Mouse (Mus musculus): ENCODE measurements at regions not wholly inside any gene's neighbourhood (a gene's known extent, or its start where the extent isn't known, plus 50 kb on each side); places are given as distances from the start of the nearest gene placed in this dataset.

DNA sequence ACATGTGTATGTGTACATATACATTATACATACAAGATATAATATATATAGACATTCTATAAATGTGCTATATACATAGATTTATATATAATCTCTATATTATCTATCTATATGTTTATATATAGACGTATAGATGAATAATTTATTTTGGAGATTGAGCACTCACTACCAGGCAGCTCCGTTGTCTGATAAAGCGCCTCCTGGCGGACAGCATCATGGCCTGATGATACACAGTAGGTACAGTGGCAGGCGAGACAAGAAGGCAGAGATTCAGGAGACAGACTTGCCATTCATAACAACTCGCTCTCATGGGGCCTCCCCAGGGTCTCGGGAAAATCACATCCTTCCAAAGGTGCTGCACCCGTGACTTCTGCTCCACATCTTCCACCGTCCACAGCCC is 101.4 kb upstream of the A530016L24Rik start:
- DNase-seq, result no peak

DNA sequence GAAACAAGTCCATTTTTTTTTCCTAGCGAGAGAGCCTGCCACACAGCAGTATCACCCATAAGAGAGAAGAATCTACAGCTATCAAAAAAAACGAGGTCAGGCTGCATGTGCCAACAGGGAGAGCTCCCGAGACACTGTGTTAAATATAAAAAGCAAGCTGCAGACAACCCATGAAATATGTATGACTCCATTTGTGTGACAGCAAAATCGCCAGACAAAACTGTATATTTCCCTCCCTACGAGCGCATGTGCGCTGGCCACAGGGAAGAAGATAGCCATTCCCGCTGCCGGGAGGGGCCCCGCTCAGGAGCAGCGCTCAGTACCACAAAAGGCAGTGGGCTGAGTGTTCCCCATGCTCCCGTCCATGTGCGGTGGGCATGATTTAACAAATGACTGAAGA is 93.3 kb upstream of the A530016L24Rik start:
- DNase-seq, result no peak

DNA sequence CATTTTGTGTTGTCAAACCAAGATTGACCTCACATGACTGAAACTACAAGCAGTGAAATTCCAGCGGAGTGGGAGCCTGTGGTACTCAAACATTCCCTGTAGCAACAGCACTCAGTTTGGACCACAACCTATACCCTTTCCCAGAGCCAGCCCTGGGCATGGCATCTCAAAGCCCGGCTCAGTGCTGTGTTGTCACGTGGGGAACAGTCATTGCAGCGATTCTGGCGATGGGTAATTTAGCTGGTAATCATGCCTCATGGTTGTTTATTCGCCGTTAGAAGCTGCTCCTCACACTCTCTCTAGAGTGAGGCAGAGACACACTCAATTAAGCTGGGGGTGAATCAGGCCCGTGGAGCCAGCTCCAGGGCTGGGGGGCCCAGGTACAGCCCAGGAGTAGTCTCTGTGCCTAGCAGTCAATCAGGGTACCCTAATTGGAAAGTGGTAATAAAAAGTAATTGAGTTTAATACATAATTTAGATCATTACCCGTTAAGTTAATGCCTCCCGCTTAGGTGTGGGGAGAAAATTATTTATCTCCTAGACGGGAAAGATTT is 85.5 kb upstream of the A530016L24Rik start:
- DNase-seq, result no peak

DNA sequence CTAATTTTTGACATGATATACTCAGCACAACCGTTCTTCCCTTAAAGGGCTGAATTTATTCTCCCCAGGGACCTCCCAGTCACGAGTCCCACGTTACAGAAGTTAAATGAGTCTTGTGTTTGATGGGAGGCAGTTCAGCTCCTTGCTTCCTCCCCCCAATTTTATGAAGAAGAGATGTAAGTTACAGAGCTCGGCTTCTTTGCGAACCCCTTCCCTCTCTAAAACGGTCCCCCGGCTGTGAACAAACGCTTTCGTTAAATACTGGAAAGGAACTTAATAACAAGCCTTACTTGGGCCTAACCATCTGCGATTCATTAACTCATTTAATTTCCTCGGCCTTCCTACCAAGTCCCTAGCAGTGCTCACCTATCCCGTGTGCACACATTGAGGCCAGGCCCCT is 84.9 kb upstream of the A530016L24Rik start:
- DNase-seq, result no peak

DNA sequence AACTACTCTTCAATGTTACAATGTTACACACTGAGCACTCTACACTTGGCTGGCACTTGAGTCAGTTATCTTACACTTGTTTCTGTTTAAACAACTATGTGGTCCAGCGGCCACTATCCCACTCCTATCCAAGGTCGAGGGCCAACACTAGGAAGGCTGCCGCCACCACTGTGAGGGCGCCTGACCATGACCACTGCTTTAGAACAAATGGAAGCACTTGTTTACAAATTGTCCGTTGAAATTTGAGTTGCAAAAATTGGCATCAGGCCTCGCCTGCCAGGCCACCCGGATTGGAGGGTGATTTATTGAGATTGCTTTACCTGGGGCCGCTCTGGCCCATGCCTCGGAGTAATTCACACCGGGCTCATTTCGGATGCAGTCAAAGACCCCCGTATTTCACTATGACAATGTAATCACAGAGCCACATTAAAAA is 83.5 kb upstream of the A530016L24Rik start:
- DNase-seq, result no peak

DNA sequence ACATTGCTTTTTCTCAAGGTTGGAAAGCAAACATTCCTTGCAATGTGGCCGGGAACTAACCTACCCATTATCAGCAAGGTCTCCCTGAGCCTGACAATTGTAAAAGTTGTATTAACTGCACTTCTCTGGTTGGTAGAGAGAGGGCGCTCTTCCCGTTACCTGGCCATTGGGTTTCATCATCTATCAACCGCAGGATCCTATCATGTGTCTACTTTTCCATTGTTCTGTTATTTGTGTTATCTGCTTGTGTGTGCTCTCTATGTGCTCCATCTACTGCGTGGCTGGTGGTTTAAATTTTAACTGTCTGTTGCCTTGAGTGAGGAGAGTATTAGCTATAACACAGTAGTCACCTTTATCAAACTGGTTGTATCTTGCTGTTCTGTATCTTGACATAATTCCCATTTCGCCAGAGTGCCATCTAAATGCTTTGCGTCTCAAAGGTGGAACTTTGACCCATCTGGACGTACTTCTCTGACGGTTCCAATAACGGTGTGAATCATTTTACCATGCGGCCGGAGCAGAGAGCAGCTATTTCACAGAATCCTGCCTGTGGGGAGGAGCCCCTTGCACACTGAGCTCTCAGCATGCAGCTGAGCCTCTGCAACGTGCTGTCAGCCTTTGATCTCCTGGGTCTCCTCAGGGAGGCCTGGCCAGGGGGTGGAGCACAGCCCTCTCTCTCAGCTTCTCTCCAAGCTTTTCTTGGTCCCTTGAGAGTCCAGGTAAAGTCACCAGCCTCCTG is 77.5 kb upstream of the A530016L24Rik start:
- peak in 1 of 2 experiments; percentile 41 for DNase-seq

DNA sequence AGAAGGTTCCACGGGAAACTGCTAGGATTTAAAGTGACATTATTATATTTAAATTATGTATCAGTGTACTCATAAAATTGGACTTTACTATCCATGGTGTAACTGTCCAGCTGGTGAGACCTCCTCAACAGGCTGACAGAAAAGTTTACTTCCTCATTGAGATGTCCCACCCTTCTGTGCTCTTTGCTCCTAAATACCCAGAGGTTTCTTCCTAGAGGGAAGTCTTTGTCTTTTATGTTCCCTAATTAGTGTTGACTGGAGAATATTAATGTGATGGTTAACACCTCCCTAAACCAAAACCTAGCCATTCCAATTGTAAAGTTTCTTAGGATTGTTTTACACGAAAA is 76.9 kb upstream of the A530016L24Rik start:
- DNase-seq, result no peak

DNA sequence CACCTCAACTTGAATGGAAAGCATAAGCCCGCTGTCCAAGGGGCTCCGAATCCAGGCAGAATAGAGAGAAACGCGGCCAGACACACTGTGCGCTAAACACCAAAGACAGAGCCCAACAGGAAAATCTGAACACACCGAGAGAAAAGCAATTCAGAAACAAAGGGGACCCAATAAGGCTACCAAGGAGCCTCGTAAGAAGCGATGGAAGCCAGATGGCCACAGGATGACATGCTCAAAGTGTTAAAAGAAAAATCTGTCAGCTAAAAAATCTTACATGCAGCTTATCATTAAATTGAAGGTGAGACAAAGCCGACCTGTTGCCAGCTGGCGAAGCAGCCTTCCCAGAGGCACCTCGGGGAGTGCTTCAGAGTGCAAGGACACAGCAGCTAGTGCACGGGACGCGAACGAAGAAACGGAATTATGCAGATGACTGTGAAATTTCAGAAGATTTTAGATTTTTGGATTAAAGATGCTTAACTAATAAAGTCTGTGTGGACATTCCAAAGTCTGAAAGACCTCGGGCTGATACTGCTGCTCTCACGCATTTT is 73.2 kb upstream of the A530016L24Rik start:
- DNase-seq, result no peak

DNA sequence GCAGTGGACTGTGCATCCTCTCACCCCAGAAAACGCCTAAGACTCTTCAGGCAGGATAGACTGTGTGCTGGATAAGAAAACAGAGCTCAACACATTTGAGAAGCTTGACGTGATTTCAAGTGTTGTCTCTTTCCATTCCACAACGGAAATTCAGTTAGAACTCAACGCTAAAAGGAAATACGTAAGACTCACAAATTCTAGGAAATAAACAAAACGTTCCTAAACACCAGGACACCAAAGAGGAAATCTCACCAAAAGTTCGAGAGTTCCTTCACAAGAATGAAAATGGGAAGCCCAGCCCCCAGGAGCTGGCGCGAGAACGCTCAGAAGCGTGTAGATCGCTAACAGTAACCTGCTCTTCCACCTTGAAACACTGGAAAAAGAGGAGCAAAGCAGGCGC is 72.7 kb upstream of the A530016L24Rik start:
- DNase-seq, result no peak

DNA sequence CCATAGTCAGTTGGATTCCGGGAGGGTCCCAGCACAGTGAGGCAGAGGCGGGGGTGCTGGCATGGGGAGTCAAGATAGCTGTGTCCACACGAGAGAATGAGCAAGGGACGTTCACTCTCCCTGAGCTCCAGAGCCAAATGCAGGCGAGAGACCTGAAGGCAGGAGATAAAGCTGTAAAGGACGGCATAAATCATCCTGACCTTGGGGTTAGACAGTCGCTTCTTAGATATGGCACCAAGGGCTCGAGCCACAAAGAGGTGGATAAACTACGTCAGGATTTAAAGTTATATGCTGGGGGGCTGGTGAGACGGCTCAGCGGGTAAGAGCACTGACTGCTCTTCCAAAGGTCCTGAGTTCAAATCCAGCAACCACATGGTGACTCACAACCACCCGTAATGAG is 70.6 kb upstream of the A530016L24Rik start:
- no peak for DNase-seq

DNA sequence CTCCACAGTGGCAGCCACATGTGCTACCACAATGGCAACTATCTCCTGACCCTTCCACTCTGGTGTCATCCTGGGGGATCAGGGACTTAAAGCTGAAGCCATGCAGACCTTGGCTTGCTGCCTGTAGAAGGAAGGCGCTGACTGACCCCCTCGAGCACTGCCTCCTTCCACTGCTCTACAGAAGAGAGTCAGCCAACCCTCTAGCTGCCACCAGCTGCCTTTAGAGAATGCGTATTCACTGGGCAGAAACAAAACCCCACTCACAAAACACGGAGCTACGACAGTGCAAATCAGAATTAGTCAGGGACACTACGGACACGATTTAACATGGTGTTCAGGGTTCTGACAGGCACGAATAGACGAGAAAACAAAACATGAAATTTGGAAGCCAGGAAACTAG is 67.1 kb upstream of the A530016L24Rik start:
- DNase-seq, result no peak

DNA sequence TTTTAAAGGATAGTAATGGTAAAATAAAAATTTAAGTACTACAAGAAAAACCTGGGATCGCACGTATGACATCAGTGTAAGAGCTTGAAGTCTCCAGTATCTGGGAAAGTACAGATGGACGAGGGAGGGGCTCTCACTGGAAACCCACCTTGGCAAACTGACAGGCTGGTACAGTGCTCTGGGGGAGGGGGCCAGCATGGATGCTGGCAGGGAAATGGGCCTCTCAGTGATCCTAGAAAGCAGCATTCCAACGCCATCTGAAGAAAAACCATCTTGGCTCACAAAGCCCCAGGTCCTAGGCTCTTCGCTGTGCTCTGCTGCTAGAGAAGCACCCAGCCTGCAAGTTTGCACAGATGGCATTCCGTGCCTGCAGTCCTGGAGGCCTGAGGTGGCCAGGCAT is 65.1 kb upstream of the A530016L24Rik start:
- DNase-seq, result no peak

DNA sequence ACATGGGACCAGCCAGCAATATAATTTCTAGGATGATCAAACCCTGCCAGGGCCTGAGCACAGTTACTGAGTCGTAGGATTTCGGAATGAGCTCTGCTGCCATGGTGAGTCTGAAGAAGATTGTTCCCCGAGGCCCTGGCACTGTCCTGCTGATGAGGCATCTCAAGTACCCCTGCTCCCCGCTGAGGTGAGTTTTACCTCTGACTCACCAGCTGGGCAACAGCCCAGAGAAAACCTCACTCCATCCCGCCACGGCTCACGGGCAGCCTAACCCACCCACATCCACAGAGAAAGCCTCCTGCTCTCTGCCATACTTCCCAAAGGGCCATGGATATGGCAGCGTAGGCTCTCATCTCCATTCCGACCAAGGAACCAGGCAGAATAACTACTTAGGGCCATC is 62.6 kb upstream of the A530016L24Rik start:
- no peak for DNase-seq

DNA sequence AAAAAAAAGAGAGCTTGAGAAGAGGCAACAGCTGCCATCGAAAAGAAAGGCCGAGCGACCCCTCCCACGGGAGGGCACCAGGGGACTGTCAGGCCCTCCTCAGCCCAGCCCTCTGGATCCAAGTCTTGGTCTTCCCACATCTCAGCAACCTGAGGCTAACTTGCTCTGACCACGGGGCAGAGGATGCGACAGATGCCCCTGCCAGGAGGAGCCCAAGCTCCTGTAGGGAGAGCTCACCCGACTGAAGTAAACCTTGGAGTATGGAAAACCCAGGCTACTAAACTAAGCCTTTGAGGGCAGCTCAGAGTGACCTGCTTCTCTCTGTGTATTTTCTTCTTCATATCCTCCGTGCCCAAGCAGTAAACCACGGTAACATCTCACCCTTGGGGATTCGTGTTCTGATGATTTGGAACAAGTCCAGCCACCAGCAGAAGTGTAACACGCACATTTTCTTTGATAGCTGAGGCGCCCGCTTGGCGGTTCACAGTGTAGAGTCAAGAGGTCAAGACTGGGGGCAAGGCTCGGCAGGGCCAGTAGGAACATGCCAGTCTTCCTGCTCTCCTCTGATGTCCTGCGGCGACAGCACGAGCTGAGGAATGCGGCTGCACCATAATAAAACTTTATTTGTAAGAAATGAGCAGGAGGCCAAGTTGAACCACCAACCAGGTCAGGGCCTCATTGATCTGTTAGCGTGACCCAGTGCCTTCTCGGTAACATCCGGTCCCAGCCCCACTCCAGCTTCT is 59.0 kb upstream of the A530016L24Rik start:
- DNase-seq, result peak in 1 of 2 experiments; percentile 28

DNA sequence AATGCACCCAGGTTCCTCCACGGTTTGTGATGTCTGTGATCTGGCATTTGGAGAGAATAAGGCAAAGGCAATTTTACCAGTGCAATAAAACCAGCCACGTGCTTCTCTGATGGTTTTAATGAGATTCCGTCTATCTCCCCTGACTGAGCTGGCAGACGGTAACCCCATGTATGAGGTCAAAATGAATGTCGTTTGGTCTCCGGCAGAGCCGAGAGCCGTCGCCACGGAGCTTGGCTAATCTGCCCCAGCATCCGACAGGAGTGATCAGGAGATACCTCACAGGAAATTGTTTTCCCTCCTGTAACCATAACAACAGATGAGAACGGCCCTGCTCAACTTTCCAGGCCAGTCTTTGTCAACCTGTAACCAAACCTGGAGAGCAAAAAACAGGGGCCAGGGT is 55.9 kb upstream of the A530016L24Rik start:
- DNase-seq, result no peak

DNA sequence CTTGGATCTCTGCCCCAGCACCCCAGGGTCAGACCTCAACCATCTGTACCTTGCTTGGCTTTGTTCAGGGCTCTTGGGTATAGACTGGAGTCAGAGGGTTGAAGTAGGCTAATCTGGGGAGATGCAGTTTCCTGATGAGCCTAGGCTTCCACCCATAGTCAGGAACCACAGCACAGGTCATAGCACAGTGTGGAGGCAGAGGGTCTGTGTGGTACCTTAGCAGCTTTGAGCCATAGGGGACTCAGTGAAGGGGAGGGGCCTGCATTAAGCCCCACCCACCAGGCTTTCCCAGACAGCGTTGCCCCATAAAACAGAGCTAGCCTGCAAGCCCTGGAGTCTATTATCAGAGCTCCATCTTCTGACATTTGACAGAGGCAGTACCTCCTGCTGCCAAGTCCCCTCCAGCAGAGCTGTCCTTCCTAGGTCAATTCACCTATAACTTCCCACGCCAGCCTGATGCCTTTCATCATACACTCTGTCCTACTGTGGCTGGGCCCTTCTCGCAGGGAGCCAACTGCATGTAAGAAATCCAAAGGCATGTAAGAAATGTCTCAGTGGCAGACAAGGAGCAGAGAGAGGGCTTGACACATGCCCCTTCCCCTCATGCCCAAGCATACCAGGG is 54.5 kb upstream of the A530016L24Rik start:
- DNase-seq, result peak in 1 of 2 experiments; percentile 23

DNA sequence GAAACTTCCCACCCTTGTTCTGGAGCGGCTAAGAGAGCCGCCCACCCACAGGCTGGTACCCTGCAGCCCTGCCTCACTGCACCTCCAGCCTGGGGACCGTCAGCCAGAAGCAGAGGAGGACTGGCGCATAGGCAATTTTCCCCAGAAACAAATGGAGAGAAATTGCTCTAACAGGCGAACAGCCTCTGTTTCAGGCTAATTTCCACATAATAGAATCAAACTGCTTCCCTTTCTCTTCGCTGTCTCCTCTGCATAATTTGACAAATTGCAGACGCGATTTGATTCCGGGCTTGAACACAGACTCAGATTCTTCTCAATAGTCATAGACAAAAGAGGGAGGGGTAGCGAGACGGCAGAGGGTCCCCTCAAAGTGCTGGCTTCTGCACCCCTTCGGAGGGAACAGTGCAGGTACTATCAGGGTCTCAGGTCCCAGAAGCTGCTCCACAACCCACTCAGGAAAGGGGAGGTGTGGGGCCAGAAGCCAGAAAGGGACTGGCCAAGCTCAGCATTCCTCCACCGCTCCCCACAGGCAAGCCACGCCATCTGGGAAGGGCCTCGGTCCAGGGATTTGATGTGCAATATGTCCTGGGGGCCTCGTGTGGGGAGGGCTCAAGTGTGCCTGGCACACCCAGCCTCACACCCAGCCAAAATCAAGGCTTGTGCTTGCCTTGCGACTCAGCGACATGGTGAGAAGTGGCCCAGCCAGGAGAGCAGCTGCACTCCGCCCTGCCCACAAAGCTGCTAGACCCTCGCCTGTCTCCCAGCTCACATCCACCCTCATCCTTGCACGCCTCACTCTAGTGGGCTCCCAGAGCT is 53.7 kb upstream of the A530016L24Rik start:
- DNase-seq, result peak; percentile 77 to 87

DNA sequence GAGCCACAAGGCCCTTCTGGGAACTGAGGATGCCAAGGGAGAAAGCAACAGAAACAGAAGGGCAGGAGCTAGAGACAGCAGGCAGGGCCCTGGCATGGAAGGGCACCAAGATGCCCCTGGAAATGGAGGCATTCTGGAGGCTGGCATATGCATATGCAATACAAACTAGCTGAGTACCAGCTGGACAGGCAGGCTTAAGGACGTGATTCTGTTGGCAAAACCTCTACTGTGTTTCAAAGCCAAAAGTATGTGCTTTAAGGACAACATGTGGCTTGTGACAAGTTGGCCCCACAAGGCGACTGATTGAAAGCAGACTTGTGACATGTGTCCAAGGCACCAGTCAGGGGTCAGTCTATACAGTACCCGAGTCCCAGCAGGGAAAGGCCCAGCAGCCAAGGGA is 52.2 kb upstream of the A530016L24Rik start:
- peak; percentile 42 to 50 for DNase-seq

DNA sequence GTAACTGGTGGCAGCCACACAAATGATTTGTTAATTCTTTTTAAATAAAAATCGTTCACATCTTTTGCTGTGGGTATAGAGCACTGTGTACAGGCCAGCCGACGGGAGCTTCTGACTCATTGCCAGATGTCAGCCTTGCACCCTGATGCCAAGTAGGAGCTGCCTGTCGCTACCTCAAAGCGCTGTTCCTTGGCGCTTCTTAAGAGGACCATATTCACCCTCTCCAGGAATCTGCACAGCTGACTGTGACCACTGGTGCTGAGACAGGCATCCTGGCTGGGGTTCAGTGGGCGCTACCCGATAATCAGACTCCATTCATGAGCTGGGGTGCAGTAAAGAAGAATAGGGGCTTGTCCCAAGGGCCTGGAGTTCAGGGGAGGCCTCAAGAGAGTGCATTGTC is 51.0 kb upstream of the A530016L24Rik start:
- DNase-seq, result no peak
